Mouse (Mus musculus): ENCODE results near the gene Map3k12. TPM values are rescaled to one million over a fixed set of nuclear protein-coding genes. Genes with fewer than 3 reads are reported as not detected.

Gene Map3k12
- polyA plus RNA-seq, 1 experiment from 2014 or later: 13.4 TPM

- Histone ChIP-seq H3K36me3 (no peaks in the 10 kb centered on the region), H3K9ac (no peak overlapping the region), H3K9me3 (no peaks in the 10 kb centered on the region), H3K27ac (no peak overlapping the region), H3K27me3 (replicated peaks) (no peaks in the 10 kb centered on the region), H3K4me1 (no peaks in the 10 kb centered on the region), H3K4me2 (no peak overlapping the region), H3K4me3 (replicated peaks) (no peak overlapping the region)
- no peak for ATAC-seq (ENCODE audit: insufficient read depth, low FRiP score, low read depth)
- WGBS: 40% methylated on average over 7 of the region's 7 CpGs
Measured at GRCm38 (mm10) chr15:102450928-102451327, 65.9 kb downstream of the Map3k12 start.

GRCm38 (mm10) chr15:102449366-102449765 lies 67.5 kb downstream of the Map3k12 start:
- 53% methylated on average over 8 of the region's 8 CpGs for WGBS
- no peaks in the 10 kb centered on the region for H3K27me3 ChIP-seq (replicated peaks)
- no peak for ATAC-seq (ENCODE audit: insufficient read depth, low FRiP score, low read depth)
- no peaks in the 10 kb centered on the region for H3K4me1 ChIP-seq
- H3K36me3 ChIP-seq: no peaks in the 10 kb centered on the region
- H3K9me3 ChIP-seq: no peaks in the 10 kb centered on the region
- no peak overlapping the region for H3K4me3 ChIP-seq (replicated peaks)
- no peak overlapping the region for H3K27ac ChIP-seq
- no peak overlapping the region for H3K4me2 ChIP-seq
- H3K9ac ChIP-seq: no peak overlapping the region

Other genes with a start within 250 kb of the Map3k12 start
- gene Gm9918, start 246.5 kb downstream of the Map3k12 start, polyA plus RNA-seq (2015; fragmentation: Nextera tagmentation; extraction: Ambion mirVana): 0.27 and 0.30 TPM in 2 replicates
- gene Mfsd5, start 237.6 kb downstream of the Map3k12 start, polyA plus RNA-seq (2015; fragmentation: Nextera tagmentation; extraction: Ambion mirVana): 66.3 and 66.4 TPM in 2 replicates
- 22.9 and 23.9 TPM in 2 replicates for gene Espl1, start 220.8 kb downstream of the Map3k12 start, polyA plus RNA-seq (2015; fragmentation: Nextera tagmentation; extraction: Ambion mirVana)
- 322 TPM in 2 replicates for gene Pfdn5, start 190.9 kb downstream of the Map3k12 start, polyA plus RNA-seq (2015; fragmentation: Nextera tagmentation; extraction: Ambion mirVana)
- 83.5 and 85.5 TPM in 2 replicates for gene Myg1, start 185.4 kb downstream of the Map3k12 start, polyA plus RNA-seq (2015; fragmentation: Nextera tagmentation; extraction: Ambion mirVana)
- gene Aaas, start 166.3 kb downstream of the Map3k12 start, polyA plus RNA-seq (2015; fragmentation: Nextera tagmentation; extraction: Ambion mirVana): 55.9 and 67.0 TPM in 2 replicates
- 1.0 and 1.1 TPM in 2 replicates for gene Sp7, start 149.9 kb downstream of the Map3k12 start, polyA plus RNA-seq (2015; fragmentation: Nextera tagmentation; extraction: Ambion mirVana)
- gene Sp1, start 110.9 kb downstream of the Map3k12 start, polyA plus RNA-seq (2015; fragmentation: Nextera tagmentation; extraction: Ambion mirVana): 9.6 and 9.7 TPM in 2 replicates
- gene Amhr2, start 71.7 kb downstream of the Map3k12 start, polyA plus RNA-seq (2015; fragmentation: Nextera tagmentation; extraction: Ambion mirVana): 0.90 and 1.3 TPM in 2 replicates
- gene Prr13, start 58.0 kb downstream of the Map3k12 start, polyA plus RNA-seq (2015; fragmentation: Nextera tagmentation; extraction: Ambion mirVana): 119 and 120 TPM in 2 replicates
- 182 and 192 TPM in 2 replicates for gene Pcbp2, start 46.5 kb downstream of the Map3k12 start, polyA plus RNA-seq (2015; fragmentation: Nextera tagmentation; extraction: Ambion mirVana)
- gene Gm10337, start 13.3 kb downstream of the Map3k12 start, polyA plus RNA-seq (2015; fragmentation: Nextera tagmentation; extraction: Ambion mirVana): 5.0 and 8.1 TPM in 2 replicates
- 87.3 and 92.0 TPM in 2 replicates for gene Tarbp2, start 1.1 kb upstream of the Map3k12 start, polyA plus RNA-seq (2015; fragmentation: Nextera tagmentation; extraction: Ambion mirVana)
- gene Npff, start 7.9 kb upstream of the Map3k12 start, polyA plus RNA-seq (2015; fragmentation: Nextera tagmentation; extraction: Ambion mirVana): 2.7 TPM in 2 replicates
- 0.28 TPM in 1 of 2 replicates, not detected in the other for gene Gm28047, start 108.0 kb upstream of the Map3k12 start, polyA plus RNA-seq (2015; fragmentation: Nextera tagmentation; extraction: Ambion mirVana)
- gene Atf7, start 108.4 kb upstream of the Map3k12 start, polyA plus RNA-seq (2015; fragmentation: Nextera tagmentation; extraction: Ambion mirVana): 35.2 and 36.5 TPM in 2 replicates
- 57.1 and 63.3 TPM in 2 replicates for gene Atp5g2, start 155.3 kb upstream of the Map3k12 start, polyA plus RNA-seq (2015; fragmentation: Nextera tagmentation; extraction: Ambion mirVana)
- gene Calcoco1, start 205.1 kb upstream of the Map3k12 start, polyA plus RNA-seq (2015; fragmentation: Nextera tagmentation; extraction: Ambion mirVana): 29.9 and 33.5 TPM in 2 replicates

All from stomach, embryonic 15.5 days (tissue).